Mouse (Mus musculus): ENCODE measurements around the gene Gm16434. TPM values are rescaled to one million over a fixed set of nuclear protein-coding genes. Genes with fewer than 3 reads are reported as not detected.
"Not testable (repeated sequence)": the region's sequence is repeated elsewhere in the genome, so short reads cannot be mapped to it uniquely, and the experiment has no call there.

Gm16434 gene
- polyA plus RNA-seq (2015; fragmentation: Nextera tagmentation; extraction: Ambion mirVana) = not detected in 2 replicates

GRCm38 (mm10) chr14:7194440-7194839 is at the start of gene Gm16434:
Gene Gm16434 (minus strand): TSS chr14:7194540.
- not testable (repeated sequence) for H3K27ac ChIP-seq (ENCODE audit: low read length); H3K9me3 ChIP-seq (replicated peaks; ENCODE audit: control insufficient read depth, low read length); H3K36me3 ChIP-seq (ENCODE audit: control insufficient read depth, insufficient read depth); H3K9ac ChIP-seq (ENCODE audit: low read depth, low read length); ATAC-seq (ENCODE audit: low read depth); H3K4me2 ChIP-seq (ENCODE audit: low read depth, low read length); H3K27me3 ChIP-seq (ENCODE audit: control insufficient read depth, insufficient read depth, low read depth, low read length); H3K4me1 ChIP-seq (ENCODE audit: control insufficient read depth, low read depth, low read length); H3K4me3 ChIP-seq (ENCODE audit: low read depth, low read length)
- WGBS (ENCODE audit: insufficient replicate concordance) = no CpG with 5 or more reads among the region's 2 CpGs

DNA sequence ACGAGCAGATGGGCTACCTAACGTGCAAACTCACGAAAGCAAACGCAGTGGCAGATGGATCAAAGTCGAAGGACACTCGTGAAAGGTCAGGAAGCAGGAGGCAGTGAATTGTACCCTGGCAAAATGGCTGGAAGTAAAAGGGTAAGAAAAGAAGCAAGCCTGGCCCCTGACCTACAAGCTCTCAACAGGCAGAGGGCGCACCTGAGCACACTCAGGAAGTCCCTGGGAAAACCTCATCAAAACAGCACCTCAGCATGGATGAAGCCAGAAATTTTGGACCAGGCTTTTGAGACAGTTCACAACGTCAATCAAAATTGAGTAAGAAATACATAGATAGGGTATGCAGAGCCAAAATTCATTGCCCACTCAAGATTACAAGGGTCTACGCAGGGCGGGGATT is 49.2 kb upstream of the Gm16434 start:
- H3K36me3 ChIP-seq (ENCODE audit: control insufficient read depth, insufficient read depth); H3K9ac ChIP-seq (ENCODE audit: low read depth, low read length); H3K27ac ChIP-seq (ENCODE audit: low read length); H3K9me3 ChIP-seq (replicated peaks; ENCODE audit: control insufficient read depth, low read length); ATAC-seq (ENCODE audit: low read depth); H3K27me3 ChIP-seq (ENCODE audit: control insufficient read depth, insufficient read depth, low read depth, low read length); H3K4me2 ChIP-seq (ENCODE audit: low read depth, low read length); H3K4me3 ChIP-seq (ENCODE audit: low read depth, low read length); H3K4me1 ChIP-seq (ENCODE audit: control insufficient read depth, low read depth, low read length): not testable (repeated sequence)
- WGBS (ENCODE audit: insufficient replicate concordance) = 3% methylated on average over 7 of the region's 10 CpGs

DNA sequence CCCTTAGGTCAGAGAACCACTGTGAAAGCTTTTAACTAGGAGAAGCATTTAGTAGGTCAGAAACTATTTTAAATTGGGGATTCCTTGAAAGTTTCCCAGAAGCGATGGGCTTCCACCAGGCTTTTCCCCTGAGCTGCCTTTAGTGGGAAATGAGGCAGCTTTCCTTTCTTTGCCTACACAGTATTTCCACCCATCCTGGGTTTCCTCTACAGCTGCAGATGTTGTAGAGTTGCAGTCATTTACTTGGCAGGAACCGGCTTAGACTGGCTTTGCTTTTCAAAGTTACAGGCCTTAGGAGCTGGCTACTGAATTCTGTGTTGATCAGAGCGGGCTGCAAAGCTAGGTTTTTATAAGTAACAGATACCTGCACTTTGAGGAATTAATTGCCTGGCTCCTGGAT is 5.7 kb upstream of the Gm16434 start:
- not testable (repeated sequence) for H3K4me1 ChIP-seq (ENCODE audit: control insufficient read depth, low read depth, low read length); H3K36me3 ChIP-seq (ENCODE audit: control insufficient read depth, insufficient read depth); ATAC-seq (ENCODE audit: low read depth); H3K4me2 ChIP-seq (ENCODE audit: low read depth, low read length); H3K27me3 ChIP-seq (ENCODE audit: control insufficient read depth, insufficient read depth, low read depth, low read length); H3K4me3 ChIP-seq (ENCODE audit: low read depth, low read length); H3K27ac ChIP-seq (ENCODE audit: low read length); H3K9ac ChIP-seq (ENCODE audit: low read depth, low read length); H3K9me3 ChIP-seq (replicated peaks; ENCODE audit: control insufficient read depth, low read length)
- 53% methylated on average over 1 of the region's 3 CpGs for WGBS (ENCODE audit: insufficient replicate concordance)

GRCm38 (mm10) chr14:7174483-7174971 is 19.8 kb downstream of the Gm16434 start, which contains the start of gene Gm3512:
Gene Gm3512 (minus strand): TSS chr14:7174533.
- not testable (repeated sequence) for H3K9ac ChIP-seq (ENCODE audit: low read depth, low read length); H3K9me3 ChIP-seq (replicated peaks; ENCODE audit: control insufficient read depth, low read length); H3K4me2 ChIP-seq (ENCODE audit: low read depth, low read length); H3K4me3 ChIP-seq (ENCODE audit: low read depth, low read length); H3K36me3 ChIP-seq (ENCODE audit: control insufficient read depth, insufficient read depth); H3K27me3 ChIP-seq (ENCODE audit: control insufficient read depth, insufficient read depth, low read depth, low read length); H3K4me1 ChIP-seq (ENCODE audit: control insufficient read depth, low read depth, low read length); H3K27ac ChIP-seq (ENCODE audit: low read length); ATAC-seq (ENCODE audit: low read depth)
- no CpG with 5 or more reads among the region's 37 CpGs for WGBS (ENCODE audit: insufficient replicate concordance)

Other genes starting within 250 kb of the Gm16434 start
- gene Gm6356, start 220.7 kb downstream of the Gm16434 start, polyA plus RNA-seq (2015; fragmentation: Nextera tagmentation; extraction: Ambion mirVana) = not detected in 2 replicates
- gene Gm10406, start 167.1 kb downstream of the Gm16434 start, polyA plus RNA-seq (2015; fragmentation: Nextera tagmentation; extraction: Ambion mirVana) = not detected in 2 replicates
- gene Gm3685, start 149.6 kb downstream of the Gm16434 start, polyA plus RNA-seq (2015; fragmentation: Nextera tagmentation; extraction: Ambion mirVana) = not detected in 2 replicates
- gene Gm3696, start 93.9 kb downstream of the Gm16434 start, polyA plus RNA-seq (2015; fragmentation: Nextera tagmentation; extraction: Ambion mirVana) = not detected in 2 replicates
- not detected in 2 replicates for gene Gm6676, start 69.1 kb downstream of the Gm16434 start, polyA plus RNA-seq (2015; fragmentation: Nextera tagmentation; extraction: Ambion mirVana)
- 0.05 and 0.16 TPM in 2 replicates for gene Gm3512, start 20.0 kb downstream of the Gm16434 start, polyA plus RNA-seq (2015; fragmentation: Nextera tagmentation; extraction: Ambion mirVana)
- not detected in 2 replicates for gene Gm3727, start 70.2 kb upstream of the Gm16434 start, polyA plus RNA-seq (2015; fragmentation: Nextera tagmentation; extraction: Ambion mirVana)
- gene Gm3739, start 120.5 kb upstream of the Gm16434 start, polyA plus RNA-seq (2015; fragmentation: Nextera tagmentation; extraction: Ambion mirVana) = not detected in 2 replicates
- not detected in 2 replicates for gene Gm5797, start 137.9 kb upstream of the Gm16434 start, polyA plus RNA-seq (2015; fragmentation: Nextera tagmentation; extraction: Ambion mirVana)
- not detected in 2 replicates for gene Gm8374, start 170.6 kb upstream of the Gm16434 start, polyA plus RNA-seq (2015; fragmentation: Nextera tagmentation; extraction: Ambion mirVana)